Mouse (Mus musculus) macrophage (primary cell): ENCODE measurements around the gene Hs2st1. TPM values are rescaled to one million over a fixed set of nuclear protein-coding genes. Genes with fewer than 3 reads are reported as not detected.

Experiments
- H3K27ac ChIP-seq: fragments of 350-480 bp; formaldehyde crosslinking; 2 replicates; pipeline ENCODE4 v1.9.0; 2021
- H3K36me3 ChIP-seq: fragments of 350-480 bp; formaldehyde crosslinking; 2 replicates; pipeline ENCODE4 v1.9.0; 2021; ENCODE audit errors: inconsistent target
- H3K4me3 ChIP-seq: fragments of 350-480 bp; formaldehyde crosslinking; 2 replicates; pipeline ENCODE4 v1.9.0; 2021; ENCODE audit errors: inconsistent target
- H3K79me2 ChIP-seq: fragments of 350-480 bp; formaldehyde crosslinking; 2 replicates; pipeline ENCODE4 v1.9.0; 2021; ENCODE audit errors: inconsistent target
- WGBS: methylation state at CpG from one replicate; pipeline ENCODE4 v1.1.7; 2026; ENCODE audit warnings: inconsistent platforms; ENCODE audit not compliant: missing documents; 5-methylcytosine and 5-hydroxymethylcytosine counted together
- polyA plus RNA-seq: library from polyadenylated mRNA; stranded (reverse); fragments of 250-400 nt; gene quantifications from 3 replicates; pipeline ENCODE4 v1.2.4, GENCODE M21; 2018; ENCODE audit warnings: inconsistent platforms

The Hs2st1 gene
- polyA plus RNA-seq, 1 experiment from 2014 or later, result 14.6 TPM

GRCm38 (mm10) chr3:144551416-144551815 is 18.6 kb downstream of the Hs2st1 start:
- 30% methylated on average over 4 of the region's 4 CpGs for WGBS
- H3K27ac ChIP-seq, result no peak overlapping the region
- no peak overlapping the region for H3K4me3 ChIP-seq
- no peaks in the 10 kb centered on the region for H3K36me3 ChIP-seq
- H3K79me2 ChIP-seq, result peaks cover 89% of the 10 kb centered on the region

GRCm38 (mm10) chr3:144550659-144551058 is 19.3 kb downstream of the Hs2st1 start:
- Histone ChIP-seq H3K79me2 (peaks cover 89% of the 10 kb centered on the region), H3K27ac (no peak overlapping the region), H3K36me3 (no peaks in the 10 kb centered on the region), H3K4me3 (no peak overlapping the region)
- 87% methylated on average over 5 of the region's 5 CpGs for WGBS

- Histone ChIP-seq H3K79me2 (peaks cover 89% of the 10 kb centered on the region), H3K36me3 (no peaks in the 10 kb centered on the region), H3K27ac (no peak overlapping the region), H3K4me3 (no peak overlapping the region)
- 90% methylated on average over 5 of the region's 5 CpGs for WGBS
Measured at GRCm38 (mm10) chr3:144550036-144550435, 19.9 kb downstream of the Hs2st1 start.

- H3K36me3 ChIP-seq, result no peaks in the 10 kb centered on the region
- peaks cover 89% of the 10 kb centered on the region for H3K79me2 ChIP-seq
- no peak overlapping the region for H3K4me3 ChIP-seq
- 95% methylated on average over 7 of the region's 7 CpGs for WGBS
- H3K27ac ChIP-seq, result no peak overlapping the region
Measured at GRCm38 (mm10) chr3:144548186-144548845, 21.7 kb downstream of the Hs2st1 start.

- peaks cover 89% of the 10 kb centered on the region for H3K79me2 ChIP-seq
- no peak overlapping the region for H3K27ac ChIP-seq
- 5% methylated on average over 4 of the region's 4 CpGs for WGBS
- no peak overlapping the region for H3K4me3 ChIP-seq
- no peaks in the 10 kb centered on the region for H3K36me3 ChIP-seq
Measured at GRCm38 (mm10) chr3:144546490-144546889, 23.5 kb downstream of the Hs2st1 start.

GRCm38 (mm10) chr3:144545832-144546231 is 24.1 kb downstream of the Hs2st1 start:
- H3K79me2 ChIP-seq, result peaks cover 89% of the 10 kb centered on the region
- H3K36me3 ChIP-seq, result no peaks in the 10 kb centered on the region
- 90% methylated on average over 4 of the region's 4 CpGs for WGBS
- H3K27ac ChIP-seq, result no peak overlapping the region
- H3K4me3 ChIP-seq, result no peak overlapping the region

- 99% methylated on average over 7 of the region's 7 CpGs for WGBS
- H3K79me2 ChIP-seq, result peaks cover 89% of the 10 kb centered on the region
- H3K27ac ChIP-seq, result no peak overlapping the region
- H3K4me3 ChIP-seq, result no peak overlapping the region
- H3K36me3 ChIP-seq, result no peaks in the 10 kb centered on the region
Measured at GRCm38 (mm10) chr3:144545152-144545551, 24.8 kb downstream of the Hs2st1 start.

- WGBS, result 88% methylated on average over 6 of the region's 6 CpGs
- Histone ChIP-seq H3K4me3 (no peak overlapping the region), H3K79me2 (peaks cover 87% of the 10 kb centered on the region), H3K36me3 (no peaks in the 10 kb centered on the region), H3K27ac (no peak overlapping the region)
Measured at GRCm38 (mm10) chr3:144541906-144542438, 28.0 kb downstream of the Hs2st1 start.

- no peak overlapping the region for H3K4me3 ChIP-seq
- H3K79me2 ChIP-seq, result peaks cover 82% of the 10 kb centered on the region
- no peaks in the 10 kb centered on the region for H3K36me3 ChIP-seq
- no peak overlapping the region for H3K27ac ChIP-seq
- WGBS, result 98% methylated on average over 3 of the region's 3 CpGs
Measured at GRCm38 (mm10) chr3:144540805-144541204, 29.2 kb downstream of the Hs2st1 start.

- 92% methylated on average over 3 of the region's 3 CpGs for WGBS
- Histone ChIP-seq H3K36me3 (no peaks in the 10 kb centered on the region), H3K79me2 (peaks cover 82% of the 10 kb centered on the region; the same call in 1 of the 2 replicates), H3K27ac (no peak overlapping the region), H3K4me3 (no peak overlapping the region)
Measured at GRCm38 (mm10) chr3:144539051-144539450, 30.9 kb downstream of the Hs2st1 start.

- 69% methylated on average over 7 of the region's 7 CpGs for WGBS
- no peaks in the 10 kb centered on the region for H3K36me3 ChIP-seq
- no peak overlapping the region for H3K27ac ChIP-seq
- H3K4me3 ChIP-seq, result no peak overlapping the region
- H3K79me2 ChIP-seq, result peaks cover 82% of the 10 kb centered on the region; the same call in 1 of the 2 replicates
Measured at GRCm38 (mm10) chr3:144537078-144537855, 32.7 kb downstream of the Hs2st1 start.

- 93% methylated on average over 4 of the region's 4 CpGs for WGBS
- Histone ChIP-seq H3K4me3 (no peak overlapping the region), H3K36me3 (no peaks in the 10 kb centered on the region)
Measured at GRCm38 (mm10) chr3:144535056-144535455, 34.9 kb downstream of the Hs2st1 start.

GRCm38 (mm10) chr3:144531023-144531422 is 39.0 kb downstream of the Hs2st1 start:
- Histone ChIP-seq H3K27ac (no peak overlapping the region), H3K36me3 (no peaks in the 10 kb centered on the region), H3K4me3 (no peak overlapping the region), H3K79me2 (peaks cover 91% of the 10 kb centered on the region)
- WGBS, result 56% methylated on average over 5 of the region's 5 CpGs

More at GRCm38 (mm10) chr3:144535056-144535455, 34.9 kb downstream of the Hs2st1 start:
- H3K27ac ChIP-seq, result no peak overlapping the region
- peaks cover 79% of the 10 kb centered on the region; the same call in 1 of the 2 replicates for H3K79me2 ChIP-seq

- no peak overlapping the region for H3K27ac ChIP-seq
- 96% methylated on average over 7 of the region's 7 CpGs for WGBS
- no peak overlapping the region for H3K4me3 ChIP-seq
- peaks cover 64% of the 10 kb centered on the region for H3K79me2 ChIP-seq
- H3K36me3 ChIP-seq, result no peaks in the 10 kb centered on the region
Measured at GRCm38 (mm10) chr3:144527918-144528317, 42.1 kb downstream of the Hs2st1 start.
